Mouse (Mus musculus): Measurements from ENCODE around the gene Zmiz1.

Gene Zmiz1

GRCm38 (mm10) chr14:25564577-25564976, 105.6 kb downstream of the Zmiz1 start:
- no peak for DNase-seq

- peak; percentile 90 for DNase-seq
These were observed 106.5 kb downstream of the Zmiz1 start for GRCm38 (mm10) chr14:25565344-25566088.

- peak; percentile 84 to 85 for DNase-seq
These were observed 108.3 kb downstream of the Zmiz1 start for GRCm38 (mm10) chr14:25567245-25567644.

- no peak for DNase-seq
These were observed 108.9 kb downstream of the Zmiz1 start for GRCm38 (mm10) chr14:25567837-25568236.

GRCm38 (mm10) chr14:25574047-25574870, 115.3 kb downstream of the Zmiz1 start:
- no peak for DNase-seq

- DNase-seq, result no peak
These were observed 117.7 kb downstream of the Zmiz1 start for GRCm38 (mm10) chr14:25576642-25577041.

GRCm38 (mm10) chr14:25577431-25577830, 118.4 kb downstream of the Zmiz1 start:
- DNase-seq, result no peak

GRCm38 (mm10) chr14:25579597-25579996, 120.6 kb downstream of the Zmiz1 start:
- DNase-seq, result no peak

- no peak for DNase-seq
These were observed 121.4 kb downstream of the Zmiz1 start for GRCm38 (mm10) chr14:25580397-25580796.

- DNase-seq, result no peak
These were observed 123.6 kb downstream of the Zmiz1 start for GRCm38 (mm10) chr14:25582603-25583002.

GRCm38 (mm10) chr14:25583899-25584298, 124.9 kb downstream of the Zmiz1 start:
- DNase-seq, result no peak

- DNase-seq, result no peak
These were observed 126.7 kb downstream of the Zmiz1 start for GRCm38 (mm10) chr14:25585545-25586301.

GRCm38 (mm10) chr14:25586846-25587486, 128.0 kb downstream of the Zmiz1 start:
- DNase-seq, result no peak

GRCm38 (mm10) chr14:25587487-25588001, 128.6 kb downstream of the Zmiz1 start:
- DNase-seq, result no peak

GRCm38 (mm10) chr14:25588156-25588555, 129.2 kb downstream of the Zmiz1 start:
- DNase-seq, result no peak

GRCm38 (mm10) chr14:25588946-25589937, 130.3 kb downstream of the Zmiz1 start:
- DNase-seq, result no peak

- DNase-seq, result no peak
These were observed 132.0 kb downstream of the Zmiz1 start for GRCm38 (mm10) chr14:25591000-25591399.

- DNase-seq, result no peak
These were observed 132.4 kb downstream of the Zmiz1 start for GRCm38 (mm10) chr14:25591426-25591825.

GRCm38 (mm10) chr14:25592522-25592921, 133.5 kb downstream of the Zmiz1 start:
- DNase-seq, result no peak

- peak; percentile 84 to 89 for DNase-seq
These were observed 134.9 kb downstream of the Zmiz1 start for GRCm38 (mm10) chr14:25593876-25594275.

- DNase-seq, result peak in 1 of 2 experiments; percentile 13
These were observed 135.6 kb downstream of the Zmiz1 start for GRCm38 (mm10) chr14:25594611-25595010.
